Mouse (Mus musculus): Measurements from ENCODE around the gene Dgkb. TPM values are rescaled to one million over a fixed set of nuclear protein-coding genes. Genes with fewer than 3 reads are reported as not detected.

Gene Dgkb
- polyA plus RNA-seq, 1 experiment from 2014 or later = 1.2 TPM

GRCm38 (mm10) chr12:38508195-38508594 lies 690.7 kb downstream of the Dgkb start:
- Histone ChIP-seq H3K4me1 (ENCODE audit: insufficient read depth, low read length) (no peaks in the 10 kb centered on the region), H3K9ac (replicated peaks; ENCODE audit: low read length) (no peak overlapping the region), H3K9me3 (ENCODE audit: low read length) (no peaks in the 10 kb centered on the region), H3K4me3 (ENCODE audit: low read length) (no peak overlapping the region), H3K36me3 (ENCODE audit: insufficient read depth, low read length) (no peaks in the 10 kb centered on the region), H3K4me2 (replicated peaks; ENCODE audit: low read depth, low read length) (no peak overlapping the region), H3K27ac (ENCODE audit: low read length) (no peak overlapping the region), H3K27me3 (ENCODE audit: insufficient read depth, low read length) (no peaks in the 10 kb centered on the region)
- 57% methylated on average over 1 of the region's 1 CpGs for WGBS
- no peak for ATAC-seq (ENCODE audit: low FRiP score, low TSS enrichment)

GRCm38 (mm10) chr12:38545431-38545830 lies 727.9 kb downstream of the Dgkb start:
- 43% methylated on average over 4 of the region's 4 CpGs for WGBS
- Histone ChIP-seq H3K4me3 (ENCODE audit: low read length) (no peak overlapping the region), H3K36me3 (ENCODE audit: insufficient read depth, low read length) (no peaks in the 10 kb centered on the region), H3K27ac (ENCODE audit: low read length) (no peak overlapping the region), H3K4me2 (replicated peaks; ENCODE audit: low read depth, low read length) (no peak overlapping the region), H3K4me1 (ENCODE audit: insufficient read depth, low read length) (no peaks in the 10 kb centered on the region), H3K9ac (replicated peaks; ENCODE audit: low read length) (no peak overlapping the region), H3K9me3 (ENCODE audit: low read length) (no peaks in the 10 kb centered on the region), H3K27me3 (ENCODE audit: insufficient read depth, low read length) (no peaks in the 10 kb centered on the region)
- ATAC-seq (ENCODE audit: low FRiP score, low TSS enrichment) = no peak

- ATAC-seq (ENCODE audit: low FRiP score, low TSS enrichment) = no peak
- H3K9me3 ChIP-seq (ENCODE audit: low read length) = no peaks in the 10 kb centered on the region
- H3K27me3 ChIP-seq (ENCODE audit: insufficient read depth, low read length) = no peaks in the 10 kb centered on the region
- H3K4me3 ChIP-seq (ENCODE audit: low read length) = no peak overlapping the region
- WGBS = 76% methylated on average over 6 of the region's 6 CpGs
- no peak overlapping the region for H3K4me2 ChIP-seq (replicated peaks; ENCODE audit: low read depth, low read length)
- no peak overlapping the region for H3K9ac ChIP-seq (replicated peaks; ENCODE audit: low read length)
- H3K27ac ChIP-seq (ENCODE audit: low read length) = no peak overlapping the region
- H3K36me3 ChIP-seq (ENCODE audit: insufficient read depth, low read length) = no peaks in the 10 kb centered on the region
- no peaks in the 10 kb centered on the region for H3K4me1 ChIP-seq (ENCODE audit: insufficient read depth, low read length)
These were observed 759.6 kb downstream of the Dgkb start for GRCm38 (mm10) chr12:38577141-38577540.

GRCm38 (mm10) chr12:38579191-38579817 lies 761.8 kb downstream of the Dgkb start:
- WGBS = 78% methylated on average over 5 of the region's 5 CpGs
- ATAC-seq (ENCODE audit: low FRiP score, low TSS enrichment) = no peak
- no peaks in the 10 kb centered on the region for H3K27me3 ChIP-seq (ENCODE audit: insufficient read depth, low read length)

GRCm38 (mm10) chr12:38586368-38586865 lies 768.9 kb downstream of the Dgkb start:
- H3K4me1 ChIP-seq (ENCODE audit: insufficient read depth, low read length) = no peaks in the 10 kb centered on the region
- no peak for ATAC-seq (ENCODE audit: low FRiP score, low TSS enrichment)

More at GRCm38 (mm10) chr12:38579191-38579817, 761.8 kb downstream of the Dgkb start:
- H3K4me2 ChIP-seq (replicated peaks; ENCODE audit: low read depth, low read length) = no peak overlapping the region
- no peaks in the 10 kb centered on the region for H3K9me3 ChIP-seq (ENCODE audit: low read length)
- H3K27ac ChIP-seq (ENCODE audit: low read length) = no peak overlapping the region
- no peaks in the 10 kb centered on the region for H3K36me3 ChIP-seq (ENCODE audit: insufficient read depth, low read length)
- H3K4me3 ChIP-seq (ENCODE audit: low read length) = no peak overlapping the region
- no peaks in the 10 kb centered on the region for H3K4me1 ChIP-seq (ENCODE audit: insufficient read depth, low read length)
- H3K9ac ChIP-seq (replicated peaks; ENCODE audit: low read length) = no peak overlapping the region

GRCm38 (mm10) chr12:38589951-38590350 lies 772.4 kb downstream of the Dgkb start:
- H3K36me3 ChIP-seq (ENCODE audit: insufficient read depth, low read length) = no peaks in the 10 kb centered on the region
- no peaks in the 10 kb centered on the region for H3K4me1 ChIP-seq (ENCODE audit: insufficient read depth, low read length)
- H3K27ac ChIP-seq (ENCODE audit: low read length) = no peak overlapping the region

More at GRCm38 (mm10) chr12:38586368-38586865, 768.9 kb downstream of the Dgkb start:
- Histone ChIP-seq H3K9ac (replicated peaks; ENCODE audit: low read length) (no peak overlapping the region), H3K4me2 (replicated peaks; ENCODE audit: low read depth, low read length) (no peak overlapping the region), H3K36me3 (ENCODE audit: insufficient read depth, low read length) (no peaks in the 10 kb centered on the region), H3K27me3 (ENCODE audit: insufficient read depth, low read length) (no peaks in the 10 kb centered on the region), H3K4me3 (ENCODE audit: low read length) (no peak overlapping the region), H3K9me3 (ENCODE audit: low read length) (no peaks in the 10 kb centered on the region), H3K27ac (ENCODE audit: low read length) (no peak overlapping the region)
- 83% methylated on average over 4 of the region's 4 CpGs for WGBS

GRCm38 (mm10) chr12:38593653-38594052 lies 776.1 kb downstream of the Dgkb start:
- Histone ChIP-seq H3K4me2 (replicated peaks; ENCODE audit: low read depth, low read length) (no peak overlapping the region), H3K36me3 (ENCODE audit: insufficient read depth, low read length) (no peaks in the 10 kb centered on the region), H3K9me3 (ENCODE audit: low read length) (no peaks in the 10 kb centered on the region), H3K4me3 (ENCODE audit: low read length) (no peak overlapping the region), H3K27me3 (ENCODE audit: insufficient read depth, low read length) (no peaks in the 10 kb centered on the region), H3K9ac (replicated peaks; ENCODE audit: low read length) (no peak overlapping the region), H3K4me1 (ENCODE audit: insufficient read depth, low read length) (no peaks in the 10 kb centered on the region), H3K27ac (ENCODE audit: low read length) (no peak overlapping the region)
- 95% methylated on average over 2 of the region's 2 CpGs for WGBS
- no peak for ATAC-seq (ENCODE audit: low FRiP score, low TSS enrichment)

More at GRCm38 (mm10) chr12:38589951-38590350, 772.4 kb downstream of the Dgkb start:
- Histone ChIP-seq H3K27me3 (ENCODE audit: insufficient read depth, low read length) (no peaks in the 10 kb centered on the region), H3K4me3 (ENCODE audit: low read length) (no peak overlapping the region), H3K9ac (replicated peaks; ENCODE audit: low read length) (no peak overlapping the region), H3K4me2 (replicated peaks; ENCODE audit: low read depth, low read length) (no peak overlapping the region), H3K9me3 (ENCODE audit: low read length) (no peaks in the 10 kb centered on the region)
- no peak for ATAC-seq (ENCODE audit: low FRiP score, low TSS enrichment)

GRCm38 (mm10) chr12:38594055-38594454 lies 776.5 kb downstream of the Dgkb start:
- WGBS = 53% methylated on average over 3 of the region's 3 CpGs
- Histone ChIP-seq H3K27ac (ENCODE audit: low read length) (no peak overlapping the region), H3K36me3 (ENCODE audit: insufficient read depth, low read length) (no peaks in the 10 kb centered on the region), H3K4me3 (ENCODE audit: low read length) (no peak overlapping the region), H3K4me2 (replicated peaks; ENCODE audit: low read depth, low read length) (no peak overlapping the region), H3K27me3 (ENCODE audit: insufficient read depth, low read length) (no peaks in the 10 kb centered on the region), H3K9ac (replicated peaks; ENCODE audit: low read length) (no peak overlapping the region), H3K9me3 (ENCODE audit: low read length) (no peaks in the 10 kb centered on the region), H3K4me1 (ENCODE audit: insufficient read depth, low read length) (no peaks in the 10 kb centered on the region)
- no peak for ATAC-seq (ENCODE audit: low FRiP score, low TSS enrichment)

GRCm38 (mm10) chr12:38596416-38597062 lies 779.0 kb downstream of the Dgkb start:
- no peak for ATAC-seq (ENCODE audit: low FRiP score, low TSS enrichment)
- no peak overlapping the region for H3K4me3 ChIP-seq (ENCODE audit: low read length)
- no peak overlapping the region for H3K27ac ChIP-seq (ENCODE audit: low read length)
- 62% methylated on average over 7 of the region's 7 CpGs for WGBS
- H3K27me3 ChIP-seq (ENCODE audit: insufficient read depth, low read length) = no peaks in the 10 kb centered on the region
- H3K4me2 ChIP-seq (replicated peaks; ENCODE audit: low read depth, low read length) = no peak overlapping the region
- no peaks in the 10 kb centered on the region for H3K9me3 ChIP-seq (ENCODE audit: low read length)
- H3K9ac ChIP-seq (replicated peaks; ENCODE audit: low read length) = no peak overlapping the region
- no peaks in the 10 kb centered on the region for H3K36me3 ChIP-seq (ENCODE audit: insufficient read depth, low read length)
- no peaks in the 10 kb centered on the region for H3K4me1 ChIP-seq (ENCODE audit: insufficient read depth, low read length)

- WGBS = 65% methylated on average over 2 of the region's 2 CpGs
- ATAC-seq (ENCODE audit: low FRiP score, low TSS enrichment) = no peak
- no peaks in the 10 kb centered on the region for H3K4me1 ChIP-seq (ENCODE audit: insufficient read depth, low read length)
These were observed 780.6 kb downstream of the Dgkb start for GRCm38 (mm10) chr12:38598096-38598495.

More at GRCm38 (mm10) chr12:38598096-38598495, 780.6 kb downstream of the Dgkb start:
- Histone ChIP-seq H3K9me3 (ENCODE audit: low read length) (no peaks in the 10 kb centered on the region), H3K9ac (replicated peaks; ENCODE audit: low read length) (no peak overlapping the region), H3K36me3 (ENCODE audit: insufficient read depth, low read length) (no peaks in the 10 kb centered on the region), H3K4me3 (ENCODE audit: low read length) (no peak overlapping the region), H3K27ac (ENCODE audit: low read length) (no peak overlapping the region), H3K27me3 (ENCODE audit: insufficient read depth, low read length) (no peaks in the 10 kb centered on the region), H3K4me2 (replicated peaks; ENCODE audit: low read depth, low read length) (no peak overlapping the region)

All from kidney, embryonic 16.5 days (tissue).